Mouse (Mus musculus): ENCODE measurements around the gene Morn3.

DNA sequence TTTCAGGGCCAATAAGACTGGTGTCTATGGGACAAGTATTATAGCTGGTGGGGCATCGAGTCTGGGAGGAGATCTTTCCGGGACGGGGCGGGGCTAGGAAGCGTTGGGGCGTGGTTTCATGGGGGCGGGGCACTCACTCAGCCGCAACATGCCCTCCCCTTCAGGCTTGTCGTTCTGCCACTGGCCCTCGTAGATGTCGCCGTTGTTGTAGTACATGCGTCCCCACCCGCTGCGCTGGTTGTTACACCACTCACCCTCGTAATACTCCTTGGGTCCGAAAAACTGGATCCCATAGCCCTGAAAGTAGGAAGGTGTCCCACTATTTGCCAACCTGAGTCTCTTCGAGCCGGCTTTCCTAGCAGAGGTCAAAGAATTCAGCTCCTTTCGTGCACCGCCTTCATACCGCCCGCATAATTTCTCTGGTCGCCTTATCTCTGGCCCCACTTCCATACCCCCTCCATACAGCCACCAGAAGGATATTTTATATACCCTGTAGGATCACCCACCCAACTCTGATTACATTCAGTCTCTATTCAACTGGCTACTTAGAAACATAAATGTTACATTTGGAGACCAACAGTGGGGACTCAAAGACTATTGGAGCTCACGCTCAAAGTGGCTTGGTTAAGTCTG, 7.6 kb downstream of the Morn3 start:
- TF ChIP-seq EP300 (IDR thresholded peaks at IDR 0.05; ENCODE audit: low read depth) = no peak
- TF ChIP-seq CTCF (IDR thresholded peaks at IDR 0.05; ENCODE audit: low read depth) = peak; percentile 8; the same call in 1 of the 2 replicates
